Mouse (Mus musculus): ENCODE measurements at regions not wholly inside any gene's neighbourhood (a gene's known extent, or its start where the extent isn't known, plus 50 kb on each side); places are given as distances from the start of the nearest gene placed in this dataset.

GRCm38 (mm10) chr6:72037639-72038038, 59.8 kb upstream of the St3gal5 start:
- no peak for DNase-seq (ENCODE audit: low spot score)

GRCm38 (mm10) chr6:72043881-72044625, 53.3 kb upstream of the St3gal5 start:
- DNase-seq (ENCODE audit: low spot score), result peak; percentile 65
